ENCODE assay signal across 11 mouse cellular contexts in the genomic region with DNA sequence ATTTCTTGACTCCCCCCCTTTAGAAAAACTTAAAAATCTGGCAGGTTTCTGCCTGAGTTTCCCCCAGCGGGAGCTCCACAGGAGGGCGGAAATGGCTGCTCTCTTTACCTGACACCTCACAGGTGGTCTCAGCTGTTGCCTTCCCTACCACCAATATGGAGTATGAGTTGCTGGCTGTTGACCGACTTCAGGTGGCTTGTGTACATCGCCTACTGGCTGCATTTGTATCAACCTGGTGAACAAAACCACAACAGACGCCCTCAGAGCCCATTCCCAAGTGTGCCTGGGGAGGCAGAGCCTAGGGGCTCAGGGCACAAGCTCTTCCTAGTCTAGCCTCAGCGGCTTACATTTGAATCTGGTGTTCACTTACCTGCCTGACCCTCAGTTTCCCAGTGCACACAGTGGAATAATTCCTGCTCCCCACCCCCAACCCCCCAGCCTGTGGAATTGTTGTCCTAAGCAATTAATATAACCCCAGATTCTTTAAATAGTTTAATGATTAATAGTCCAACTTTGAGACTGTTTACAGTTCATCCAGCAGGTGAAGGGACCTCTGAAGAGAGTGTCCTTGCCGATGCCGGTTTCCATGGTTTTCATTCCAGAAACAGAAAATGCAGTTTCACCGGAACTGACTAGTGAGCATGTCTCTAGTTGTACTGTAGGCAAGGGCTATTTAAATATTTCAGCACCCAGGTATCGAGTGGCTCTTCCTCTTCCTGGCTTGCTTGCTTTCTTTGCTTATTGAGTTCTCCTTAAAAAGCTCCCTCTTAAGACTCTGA.
DNase-seq lines count a peak whose midpoint lies in the region; ATAC-seq and TF ChIP-seq lines count a peak whose summit lies in the region.
"Had no signal": no experiment of that assay in that cellular context is flagged by ENCODE, and none has a peak within 500 bp of the region (broad histone marks: within the 10 kb centered on the region; RNA-seq: fewer than 3 reads in every experiment).

No protein-coding gene starts in this region.

- peaks cover 19% of the 10 kb centered on the region for H3K4me1 ChIP-seq in heart, embryonic 10.5 days
- H3K4me1 ChIP-seq in neural tube, embryonic 14.5 days (ENCODE audit: control insufficient read depth, insufficient read depth, low read length), result peaks cover 9% of the 10 kb centered on the region; the same call in 1 of the 2 replicates
- peaks cover 34% of the 10 kb centered on the region for H3K4me1 ChIP-seq in neural tube, embryonic 15.5 days
- H3K4me1 ChIP-seq in kidney, postnatal 0 days (replicated peaks; ENCODE audit: insufficient read depth, low read length), result peaks cover 12% of the 10 kb centered on the region; the same call in 1 of the 2 replicates
- peaks cover 9% of the 10 kb centered on the region; the same call in 1 of the 2 replicates for H3K4me1 ChIP-seq in stomach, embryonic 15.5 days

- ATAC-seq in neural tube, embryonic 14.5 days (ENCODE audit: low read depth), result no peak
- no peak for ATAC-seq in neural tube, embryonic 15.5 days (ENCODE audit: low FRiP score)
- ATAC-seq in kidney, postnatal 0 days (replicated peaks; ENCODE audit: low FRiP score, low read depth), result peak; percentile 70
- ATAC-seq in stomach, embryonic 15.5 days (ENCODE audit: insufficient read depth, low FRiP score, low read depth), result peak; percentile 66; the same call in 1 of the 2 replicates

- H3K9me3 ChIP-seq in heart, embryonic 10.5 days, result no peaks in the 10 kb centered on the region
- no peaks in the 10 kb centered on the region for H3K9me3 ChIP-seq in neural tube, embryonic 14.5 days (ENCODE audit: control insufficient read depth, low read length)
- H3K9me3 ChIP-seq in neural tube, embryonic 15.5 days (replicated peaks), result no peaks in the 10 kb centered on the region
- no peaks in the 10 kb centered on the region for H3K9me3 ChIP-seq in kidney, postnatal 0 days (replicated peaks; ENCODE audit: low read length)
- H3K9me3 ChIP-seq in stomach, embryonic 15.5 days, result no peaks in the 10 kb centered on the region
- H3K9me3 ChIP-seq: megakaryocyte, embryonic 14.5 days had no signal

- peak overlapping the region; percentile 4; the same call in 1 of the 2 replicates for H3K4me2 ChIP-seq in neural tube, embryonic 14.5 days (ENCODE audit: low read depth, low read length)
- no peak overlapping the region for H3K4me2 ChIP-seq in neural tube, embryonic 15.5 days
- 0 out of 2 replicates have a peak overlapping the region, but pooled peaks have one; percentile 24 for H3K4me2 ChIP-seq in kidney, postnatal 0 days (ENCODE audit: low read length)
- H3K4me2 ChIP-seq in stomach, embryonic 15.5 days, result no peak overlapping the region; the same call in 1 of the 2 replicates

- H3K36me3 ChIP-seq in heart, embryonic 10.5 days, result no peaks in the 10 kb centered on the region
- no peaks in the 10 kb centered on the region for H3K36me3 ChIP-seq in neural tube, embryonic 14.5 days (ENCODE audit: control insufficient read depth, insufficient read depth, low read length)
- H3K36me3 ChIP-seq in neural tube, embryonic 15.5 days, result no peaks in the 10 kb centered on the region
- H3K36me3 ChIP-seq in kidney, postnatal 0 days (ENCODE audit: insufficient read depth, low read length), result no peaks in the 10 kb centered on the region
- H3K36me3 ChIP-seq in stomach, embryonic 15.5 days, result no peaks in the 10 kb centered on the region

- no peak for DNase-seq in heart, embryonic 10.5 days (ENCODE audit: low spot score)
- DNase-seq in heart, adult 18-20 months, result no peak
- peak; percentile 64 for DNase-seq in kidney, postnatal 0 days (ENCODE audit: low spot score)
- DNase-seq in layer of hippocampus, adult 18-20 months (ENCODE audit: low spot score in 2 of 2), result no peak
- DNase-seq in heart, postnatal 25 days (ENCODE audit: low spot score), result no peak
- DNase-seq: gastrocnemius, postnatal 25 days; heart, postnatal 4 days had no signal

- 74% methylated on average over 10 of the region's 10 CpGs for WGBS in heart, embryonic 10.5 days
- WGBS in neural tube, embryonic 14.5 days, result 83% methylated on average over 10 of the region's 10 CpGs
- 81% methylated on average over 10 of the region's 10 CpGs for WGBS in neural tube, embryonic 15.5 days
- 49% methylated on average over 10 of the region's 10 CpGs for WGBS in kidney, postnatal 0 days
- 44% methylated on average over 10 of the region's 10 CpGs for WGBS in stomach, embryonic 15.5 days

- 0 out of 2 replicates have a peak overlapping the region, but pooled peaks have one; percentile 33 for H3K27ac ChIP-seq in heart, embryonic 10.5 days
- H3K27ac ChIP-seq in neural tube, embryonic 14.5 days (ENCODE audit: low read depth, low read length), result no peak overlapping the region
- no peak overlapping the region for H3K27ac ChIP-seq in neural tube, embryonic 15.5 days (replicated peaks)
- peak overlapping the region; percentile 80 for H3K27ac ChIP-seq in kidney, postnatal 0 days
- 0 out of 2 replicates have a peak overlapping the region, but pooled peaks have one; percentile 48 for H3K27ac ChIP-seq in stomach, embryonic 15.5 days

- no peak overlapping the region for H3K4me3 ChIP-seq in heart, embryonic 10.5 days
- no peak overlapping the region for H3K4me3 ChIP-seq in neural tube, embryonic 14.5 days (ENCODE audit: low read depth, low read length)
- H3K4me3 ChIP-seq in neural tube, embryonic 15.5 days (replicated peaks), result no peak overlapping the region
- no peak overlapping the region for H3K4me3 ChIP-seq in kidney, postnatal 0 days (replicated peaks; ENCODE audit: low read depth, low read length)
- no peak overlapping the region for H3K4me3 ChIP-seq in stomach, embryonic 15.5 days (replicated peaks)
- H3K4me3 ChIP-seq: megakaryocyte, embryonic 14.5 days had no signal

- H3K9ac ChIP-seq in neural tube, embryonic 14.5 days (replicated peaks; ENCODE audit: low read depth, low read length), result no peak overlapping the region
- no peak overlapping the region for H3K9ac ChIP-seq in neural tube, embryonic 15.5 days (replicated peaks)
- H3K9ac ChIP-seq in kidney, postnatal 0 days (ENCODE audit: low read depth, low read length), result no peak overlapping the region
- no peak overlapping the region for H3K9ac ChIP-seq in stomach, embryonic 15.5 days

- intact Hi-C loops in heart, postnatal 25 days (cut with DNase I), result loop anchor here (10.0 kb wide), 1 partner anchor 91 kb away; no protein-coding TSS in a partner anchor

- TF ChIP-seq CTCF in kidney, postnatal 0 days (IDR thresholded peaks at IDR 0.05; ENCODE audit: low read depth), result no peak

- no peaks in the 10 kb centered on the region for H3K27me3 ChIP-seq in heart, embryonic 10.5 days (ENCODE audit: insufficient read depth, poor library complexity, severe bottlenecking)
- no peaks in the 10 kb centered on the region for H3K27me3 ChIP-seq in neural tube, embryonic 14.5 days (ENCODE audit: control insufficient read depth, insufficient read depth, low read length)
- H3K27me3 ChIP-seq in neural tube, embryonic 15.5 days (replicated peaks), result no peaks in the 10 kb centered on the region
- no peaks in the 10 kb centered on the region for H3K27me3 ChIP-seq in kidney, postnatal 0 days (ENCODE audit: insufficient read depth, low read length)
- no peaks in the 10 kb centered on the region for H3K27me3 ChIP-seq in stomach, embryonic 15.5 days (replicated peaks)
- H3K27me3 ChIP-seq: megakaryocyte, embryonic 14.5 days had no signal

Comparison
In these comparisons a context has a peak if more than half of its experiments do, and no peak if none do; other contexts are left out.
1. H3K4me2 ChIP-seq: peak in neural tube, embryonic 14.5 days (single experiment) and kidney, postnatal 0 days (single experiment); none in neural tube, embryonic 15.5 days (single experiment) and stomach, embryonic 15.5 days (single experiment).
2. H3K27ac ChIP-seq: peak in heart, embryonic 10.5 days (single experiment), kidney, postnatal 0 days (single experiment) and stomach, embryonic 15.5 days (single experiment); none in neural tube, embryonic 14.5 days (single experiment) and neural tube, embryonic 15.5 days (single experiment).
3. ATAC-seq: peak in kidney, postnatal 0 days (single experiment) and stomach, embryonic 15.5 days (single experiment); none in neural tube, embryonic 14.5 days (single experiment) and neural tube, embryonic 15.5 days (single experiment).